ENCODE assay signal across 26 mouse cellular contexts in the genomic region with DNA sequence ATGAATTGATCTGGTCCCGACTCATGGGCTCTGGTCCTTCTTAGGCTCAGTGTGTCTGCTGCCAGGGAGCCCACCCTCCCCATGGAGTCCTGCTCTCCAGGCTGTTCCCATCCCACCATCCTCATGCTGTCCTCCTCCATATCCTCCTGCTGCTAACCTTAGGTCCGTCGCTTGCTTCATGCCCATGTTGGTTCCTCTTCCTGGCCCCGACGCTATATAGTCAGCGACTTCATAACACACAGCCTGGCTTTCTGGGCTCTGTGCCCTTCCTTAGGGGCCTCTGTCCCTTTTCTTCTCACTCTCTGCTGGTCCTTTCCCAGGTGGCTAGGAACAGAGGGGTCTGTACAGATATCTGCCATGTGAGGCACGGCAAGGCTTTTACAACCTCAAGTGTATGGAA.
DNase-seq lines count a peak whose midpoint lies in the region; ATAC-seq lines count a peak whose summit lies in the region.
"Had no signal": no experiment of that assay in that cellular context is flagged by ENCODE, and none has a peak within 500 bp of the region (broad histone marks: within the 10 kb centered on the region; RNA-seq: fewer than 3 reads in every experiment).

No protein-coding gene starts in this region.

- no peaks in the 10 kb centered on the region for H3K27me3 ChIP-seq in heart, embryonic 10.5 days (ENCODE audit: insufficient read depth, poor library complexity, severe bottlenecking)
- no peaks in the 10 kb centered on the region for H3K27me3 ChIP-seq in midbrain, embryonic 10.5 days (ENCODE audit: low read depth, poor library complexity, severe bottlenecking)
- no peaks in the 10 kb centered on the region for H3K27me3 ChIP-seq in midbrain, embryonic 16.5 days (ENCODE audit: control insufficient read depth, insufficient read depth, low read depth, low read length)
- H3K27me3 ChIP-seq in kidney, embryonic 14.5 days (ENCODE audit: control insufficient read depth, insufficient read depth, low read length), result no peaks in the 10 kb centered on the region
- H3K27me3 ChIP-seq: intestine, embryonic 15.5 days; limb, embryonic 13.5 days; liver, embryonic 13.5 days had no signal

- no peak for ATAC-seq in midbrain, embryonic 16.5 days
- ATAC-seq in megakaryocyte progenitor cell, adult 5-6 weeks (replicated peaks; ENCODE audit: poor library complexity), result peak; percentile 23; the same call in 1 of the 2 replicates
- no peak for ATAC-seq in kidney, embryonic 14.5 days (ENCODE audit: low FRiP score, low TSS enrichment)
- ATAC-seq: hindbrain, embryonic 16.5 days; intestine, embryonic 15.5 days had no signal

- intact Hi-C loops in heart, postnatal 36 days (cut with DNase I), result no loop called here

- no peak for DNase-seq in heart, embryonic 10.5 days (ENCODE audit: low spot score)
- DNase-seq in heart, postnatal 36 days, result no peak
- DNase-seq in midbrain, embryonic 10.5 days (ENCODE audit: low spot score), result no peak
- DNase-seq in cerebellum, postnatal 14 days, result no peak
- DNase-seq: adrenal gland, postnatal 25 days; cerebellum, adult 8-10 months; gastrocnemius, postnatal 10 days; heart, adult 2 months; heart, postnatal 10 days; kidney, adult 8-10 months; kidney, postnatal 14 days; liver, embryonic 13.5 days; lung, adult 2 months; lung, postnatal 14 days; midbrain, embryonic 14.5 days; retina, postnatal 1 day; right cerebral cortex, postnatal 25 days; spleen, adult 18-20 months had no signal

- H3K4me2 ChIP-seq in midbrain, embryonic 16.5 days (ENCODE audit: low read length), result no peak overlapping the region
- no peak overlapping the region for H3K4me2 ChIP-seq in kidney, embryonic 14.5 days (replicated peaks; ENCODE audit: low read depth, low read length)
- H3K4me2 ChIP-seq: intestine, embryonic 15.5 days; limb, embryonic 13.5 days; liver, embryonic 13.5 days had no signal

- peak overlapping the region; percentile 49; the same call in 1 of the 2 replicates for H3K27ac ChIP-seq in heart, embryonic 10.5 days
- 0 out of 2 replicates have a peak overlapping the region, but pooled peaks have one; percentile 33 for H3K27ac ChIP-seq in midbrain, embryonic 10.5 days (replicated peaks)
- H3K27ac ChIP-seq in midbrain, embryonic 16.5 days (ENCODE audit: low read length), result no peak overlapping the region
- H3K27ac ChIP-seq in kidney, embryonic 14.5 days (ENCODE audit: low read depth, low read length), result no peak overlapping the region
- H3K27ac ChIP-seq: heart, adult 2 months; intestine, embryonic 15.5 days; limb, embryonic 13.5 days; liver, embryonic 13.5 days had no signal

- no peak overlapping the region for H3K9ac ChIP-seq in midbrain, embryonic 16.5 days (ENCODE audit: low read depth, low read length)
- no peak overlapping the region for H3K9ac ChIP-seq in kidney, embryonic 14.5 days (ENCODE audit: low read depth, low read length)
- H3K9ac ChIP-seq: intestine, embryonic 15.5 days; limb, embryonic 13.5 days; liver, embryonic 13.5 days had no signal

- H3K36me3 ChIP-seq in heart, embryonic 10.5 days, result no peaks in the 10 kb centered on the region
- no peaks in the 10 kb centered on the region for H3K36me3 ChIP-seq in midbrain, embryonic 10.5 days
- no peaks in the 10 kb centered on the region for H3K36me3 ChIP-seq in midbrain, embryonic 16.5 days (ENCODE audit: control insufficient read depth, insufficient read depth, low read length)
- H3K36me3 ChIP-seq in kidney, embryonic 14.5 days (ENCODE audit: control insufficient read depth, insufficient read depth, low read length), result no peaks in the 10 kb centered on the region
- H3K36me3 ChIP-seq: intestine, embryonic 15.5 days; limb, embryonic 13.5 days; liver, embryonic 13.5 days had no signal

- peaks cover 76% of the 10 kb centered on the region for H3K4me1 ChIP-seq in heart, embryonic 10.5 days
- H3K4me1 ChIP-seq in midbrain, embryonic 10.5 days, result peaks cover 12% of the 10 kb centered on the region
- peaks cover 10% of the 10 kb centered on the region for H3K4me1 ChIP-seq in midbrain, embryonic 16.5 days (ENCODE audit: control insufficient read depth, insufficient read depth, low read length)
- H3K4me1 ChIP-seq in kidney, embryonic 14.5 days (ENCODE audit: control insufficient read depth, insufficient read depth, low read length), result peaks cover 20% of the 10 kb centered on the region; the same call in 1 of the 2 replicates

- no peak overlapping the region for H3K4me3 ChIP-seq in heart, embryonic 10.5 days
- H3K4me3 ChIP-seq in midbrain, embryonic 10.5 days, result no peak overlapping the region
- no peak overlapping the region for H3K4me3 ChIP-seq in midbrain, embryonic 16.5 days (ENCODE audit: low read depth, low read length)
- H3K4me3 ChIP-seq in kidney, embryonic 14.5 days (ENCODE audit: low read length), result no peak overlapping the region
- H3K4me3 ChIP-seq: heart, adult 2 months; intestine, embryonic 15.5 days; limb, embryonic 13.5 days; liver, embryonic 13.5 days; megakaryocyte, embryonic 14.5 days; myocyte had no signal

- WGBS in heart, embryonic 10.5 days, result 84% methylated on average over 7 of the region's 7 CpGs
- WGBS in midbrain, embryonic 10.5 days, result 86% methylated on average over 7 of the region's 7 CpGs
- WGBS in midbrain, embryonic 16.5 days, result 85% methylated on average over 7 of the region's 7 CpGs
- WGBS in kidney, embryonic 14.5 days, result 82% methylated on average over 7 of the region's 7 CpGs

- no peaks in the 10 kb centered on the region for H3K9me3 ChIP-seq in heart, embryonic 10.5 days
- no peaks in the 10 kb centered on the region for H3K9me3 ChIP-seq in midbrain, embryonic 10.5 days (replicated peaks)
- H3K9me3 ChIP-seq in midbrain, embryonic 16.5 days (replicated peaks; ENCODE audit: control insufficient read depth, low read length, poor library complexity, severe bottlenecking), result no peaks in the 10 kb centered on the region
- H3K9me3 ChIP-seq in kidney, embryonic 14.5 days (ENCODE audit: control insufficient read depth, low read length), result no peaks in the 10 kb centered on the region
- H3K9me3 ChIP-seq: intestine, embryonic 15.5 days; limb, embryonic 13.5 days; liver, embryonic 13.5 days; megakaryocyte, embryonic 14.5 days had no signal

Comparison
In these comparisons a context has a peak if more than half of its experiments do, and no peak if none do; other contexts are left out.
1. H3K27ac ChIP-seq: peak in heart, embryonic 10.5 days (single experiment) and midbrain, embryonic 10.5 days (single experiment); none in midbrain, embryonic 16.5 days (single experiment) and kidney, embryonic 14.5 days (single experiment).